Mouse (Mus musculus) embryonic fibroblast, embryonic 13.5 days (primary cell): ENCODE data around the gene Mmrn2.

ENCODE experiments used
- CTCF ChIP-seq: IDR thresholded peaks from 2 replicates; pipeline ENCODE4 v1.5.1; 2011; ENCODE audit warnings: mild to moderate bottlenecking, control low read depth, low read length, moderate library complexity, borderline replicate concordance; ENCODE audit not compliant: insufficient read depth
- POLR2A ChIP-seq: IDR thresholded peaks from 2 replicates; pipeline ENCODE4 v1.6.1; 2011; ENCODE audit warnings: low read depth, mild to moderate bottlenecking, control low read depth, low read length, moderate library complexity

GRCm38 (mm10) chr14:34349007-34349406 is 26.3 kb upstream of the Mmrn2 start:
- TF ChIP-seq CTCF = no peak
- TF ChIP-seq POLR2A = no peak
